Mouse (Mus musculus) heart, postnatal 10 days (tissue): ENCODE data around the gene Snap29. TPM values are rescaled to one million over a fixed set of nuclear protein-coding genes. Genes with fewer than 3 reads are reported as not detected.
A peak's percentile ranks its signal among the peaks of the same experiment; 100 is the strongest.

Source experiments
- DNase-seq, 2 experiments: peaks; one replicate each; pipeline ENCODE4 v3.0.0; 2021
- intact Hi-C: fragments of 180-260 bp; cut with DNase I; formaldehyde crosslinking; loops from one replicate; pipeline ENCODE4 v1.15.1; 2025
- total RNA-seq, 2 experiments: library from RNA; stranded (reverse); gene quantifications; 2 replicates each; pipeline ENCODE4 v1.2.3; 2021

Gene Snap29
- total RNA-seq, 2 experiments from 2014 or later = 16.2 to 17.3 TPM

GRCm38 (mm10) chr16:17466875-17467663 lies 61.3 kb downstream of the Snap29 start:
- DNase-seq = no peak
- intact Hi-C loops = no loop called here

- intact Hi-C loops = loop anchor here (10.0 kb wide), 1 partner anchor 142 kb away; the partner anchor contains the start of gene Smpd4
- DNase-seq = no peak
Observed at GRCm38 (mm10) chr16:17472498-17472897, 66.7 kb downstream of the Snap29 start.

- intact Hi-C loops = loop anchor here (10.0 kb wide), 1 partner anchor 141 kb away; the partner anchor contains the start of gene Smpd4
- DNase-seq = peak; percentile 35 to 41
Observed at GRCm38 (mm10) chr16:17474091-17474490, 68.3 kb downstream of the Snap29 start.

- intact Hi-C loops = loop anchor here (10.0 kb wide), 1 partner anchor 140 kb away; the partner anchor contains the start of gene Smpd4
Observed at GRCm38 (mm10) chr16:17474761-17475160, 69.0 kb downstream of the Snap29 start.

GRCm38 (mm10) chr16:17475326-17475725 lies 69.5 kb downstream of the Snap29 start:
- intact Hi-C loops = loop anchor here (10.0 kb wide), 1 partner anchor 139 kb away; the partner anchor contains the start of gene Smpd4
- DNase-seq = no peak

More at GRCm38 (mm10) chr16:17474761-17475160, 69.0 kb downstream of the Snap29 start:
- no peak for DNase-seq

- intact Hi-C loops = loop anchor here (10.0 kb wide), 1 partner anchor 136 kb away; the partner anchor contains the start of gene Smpd4
- DNase-seq = no peak
Observed at GRCm38 (mm10) chr16:17478331-17478943, 72.7 kb downstream of the Snap29 start.

Other genes with a start within 250 kb of the Snap29 start
- gene Ube2l3, start 203.3 kb upstream of the Snap29 start, total RNA-seq = 100 to 1,000 TPM; 133 to 137 TPM
- gene Rimbp3, start 197.4 kb upstream of the Snap29 start, total RNA-seq = under 1 TPM; 0.19 to 0.27 TPM
- gene Hic2, start 172.4 kb upstream of the Snap29 start, total RNA-seq = 1 to 10 TPM; 3.7 to 4.1 TPM
- gene Tmem191c, start 129.9 kb upstream of the Snap29 start, total RNA-seq = 1 to 10 TPM; 5.0 to 5.5 TPM
- 1 to 10 TPM; 2.8 to 3.0 TPM for gene Serpind1, start 74.6 kb upstream of the Snap29 start, total RNA-seq
- gene Pi4ka, start 328 bp downstream of the Snap29 start, total RNA-seq = 10 to 100 TPM; 55.3 to 56.7 TPM
- 10 to 100 TPM; 27.9 to 33.8 TPM for gene Crkl, start 46.0 kb downstream of the Snap29 start, total RNA-seq
- gene Aifm3, start 83.6 kb downstream of the Snap29 start, total RNA-seq = under 1 TPM; 0.34 to 0.45 TPM
- gene Lztr1, start 102.7 kb downstream of the Snap29 start, total RNA-seq = 10 to 100 TPM; 38.0 to 41.8 TPM
- gene Thap7, start 125.2 kb downstream of the Snap29 start, total RNA-seq = 10 to 100 TPM; 17.8 to 20.0 TPM
- under 1 TPM in 1 of 2 experiments, not detected in 1; 0.30 TPM for gene Lrrc74b, start 155.3 kb downstream of the Snap29 start, total RNA-seq
- under 1 TPM; 0.45 to 0.69 TPM for gene P2rx6, start 155.9 kb downstream of the Snap29 start, total RNA-seq
- gene Slc7a4, start 177.2 kb downstream of the Snap29 start, total RNA-seq = 1 to 10 TPM; 2.4 to 3.9 TPM
- gene Smpd4, start 213.4 kb downstream of the Snap29 start, total RNA-seq = 10 to 100 TPM; 29.8 to 31.9 TPM
- gene Ccdc74a, start 240.5 kb downstream of the Snap29 start, total RNA-seq = 1 to 10 TPM in 1 of 2 experiments, under 1 TPM in 1; 0.74 to 1.0 TPM